Mouse (Mus musculus) megakaryocyte, embryonic 14.5 days (primary cell): ENCODE results near the gene Cobl.

Experiments
- FLI1 ChIP-seq: IDR thresholded peaks from 2 replicates; pipeline ENCODE4 v1.6.1; 2012; ENCODE audit warnings: low read length, inconsistent platforms, mixed read lengths
- GATA1 ChIP-seq: IDR thresholded peaks from 3 replicates; pipeline ENCODE4 v1.6.1; 2012; ENCODE audit warnings: mixed read lengths, low read length, inconsistent platforms, borderline replicate concordance

- TF ChIP-seq GATA1, result no peak
- TF ChIP-seq FLI1, result no peak
Measured at GRCm38 (mm10) chr11:12506371-12506890, 41.7 kb upstream of the Cobl start.
